Mouse (Mus musculus): ENCODE results near the gene Rplp1. TPM values are rescaled to one million over a fixed set of nuclear protein-coding genes. Genes with fewer than 3 reads are reported as not detected.

Gene Rplp1
- total RNA-seq, 2 experiments from 2014 or later = 5,838 to 6,867 TPM

- ATAC-seq (replicated peaks; ENCODE audit: low FRiP score, low TSS enrichment, poor library complexity, severe bottlenecking) = no peak
These were observed 1.2 kb upstream of the Rplp1 start for GRCm38 (mm10) chr9:61915393-61916005.

- no peak for ATAC-seq (replicated peaks; ENCODE audit: low FRiP score, low TSS enrichment, poor library complexity, severe bottlenecking)
These were observed 567 bp upstream of the Rplp1 start for GRCm38 (mm10) chr9:61914917-61915300.

GRCm38 (mm10) chr9:61911300-61912128, 2.8 kb downstream of the Rplp1 start:
- ATAC-seq (replicated peaks; ENCODE audit: low FRiP score, low TSS enrichment, poor library complexity, severe bottlenecking) = no peak

GRCm38 (mm10) chr9:61910526-61911256, 3.7 kb downstream of the Rplp1 start:
- peak; percentile 15 for ATAC-seq (replicated peaks; ENCODE audit: low FRiP score, low TSS enrichment, poor library complexity, severe bottlenecking)

GRCm38 (mm10) chr9:61909633-61910032, 4.7 kb downstream of the Rplp1 start:
- ATAC-seq (replicated peaks; ENCODE audit: low FRiP score, low TSS enrichment, poor library complexity, severe bottlenecking) = no peak

GRCm38 (mm10) chr9:61908832-61909407, 5.4 kb downstream of the Rplp1 start:
- ATAC-seq (replicated peaks; ENCODE audit: low FRiP score, low TSS enrichment, poor library complexity, severe bottlenecking) = no peak

- ATAC-seq (replicated peaks; ENCODE audit: low FRiP score, low TSS enrichment, poor library complexity, severe bottlenecking) = no peak
These were observed 6.0 kb downstream of the Rplp1 start for GRCm38 (mm10) chr9:61908341-61908740.

GRCm38 (mm10) chr9:61907621-61908295, 6.6 kb downstream of the Rplp1 start:
- no peak for ATAC-seq (replicated peaks; ENCODE audit: low FRiP score, low TSS enrichment, poor library complexity, severe bottlenecking)

- peak; percentile 58 for ATAC-seq (replicated peaks; ENCODE audit: low FRiP score, low TSS enrichment, poor library complexity, severe bottlenecking)
These were observed 7.4 kb downstream of the Rplp1 start for GRCm38 (mm10) chr9:61906912-61907311.

GRCm38 (mm10) chr9:61905576-61905975, 8.8 kb downstream of the Rplp1 start:
- ATAC-seq (replicated peaks; ENCODE audit: low FRiP score, low TSS enrichment, poor library complexity, severe bottlenecking) = no peak

GRCm38 (mm10) chr9:61904201-61904600, 10.1 kb downstream of the Rplp1 start:
- no peak for ATAC-seq (replicated peaks; ENCODE audit: low FRiP score, low TSS enrichment, poor library complexity, severe bottlenecking)

- ATAC-seq (replicated peaks; ENCODE audit: low FRiP score, low TSS enrichment, poor library complexity, severe bottlenecking) = no peak
These were observed 11.9 kb downstream of the Rplp1 start for GRCm38 (mm10) chr9:61902445-61902844.

GRCm38 (mm10) chr9:61901574-61901973, 12.8 kb downstream of the Rplp1 start:
- ATAC-seq (replicated peaks; ENCODE audit: low FRiP score, low TSS enrichment, poor library complexity, severe bottlenecking) = no peak

GRCm38 (mm10) chr9:61899804-61900203, 14.5 kb downstream of the Rplp1 start:
- ATAC-seq (replicated peaks; ENCODE audit: low FRiP score, low TSS enrichment, poor library complexity, severe bottlenecking) = peak; percentile 50; the same call in 1 of the 2 replicates

GRCm38 (mm10) chr9:61898401-61898800, 15.9 kb downstream of the Rplp1 start:
- ATAC-seq (replicated peaks; ENCODE audit: low FRiP score, low TSS enrichment, poor library complexity, severe bottlenecking) = peak; percentile 56; the same call in 1 of the 2 replicates

- ATAC-seq (replicated peaks; ENCODE audit: low FRiP score, low TSS enrichment, poor library complexity, severe bottlenecking) = no peak
These were observed 19.3 kb downstream of the Rplp1 start for GRCm38 (mm10) chr9:61895014-61895413.

- ATAC-seq (replicated peaks; ENCODE audit: low FRiP score, low TSS enrichment, poor library complexity, severe bottlenecking) = no peak
These were observed 24.5 kb downstream of the Rplp1 start for GRCm38 (mm10) chr9:61889855-61890254.

GRCm38 (mm10) chr9:61887661-61888379, 26.5 kb downstream of the Rplp1 start:
- ATAC-seq (replicated peaks; ENCODE audit: low FRiP score, low TSS enrichment, poor library complexity, severe bottlenecking) = no peak

GRCm38 (mm10) chr9:61885964-61886363, 28.4 kb downstream of the Rplp1 start:
- no peak for ATAC-seq (replicated peaks; ENCODE audit: low FRiP score, low TSS enrichment, poor library complexity, severe bottlenecking)
